Mouse (Mus musculus) embryo, embryonic 9.5 days (tissue): ENCODE data around the gene Map3k19.

ENCODE experiments used
- DNase-seq: peaks from one replicate; pipeline ENCODE4 v3.0.0-alpha.2; 2017; ENCODE audit errors: extremely low spot score

Gene Map3k19

DNA sequence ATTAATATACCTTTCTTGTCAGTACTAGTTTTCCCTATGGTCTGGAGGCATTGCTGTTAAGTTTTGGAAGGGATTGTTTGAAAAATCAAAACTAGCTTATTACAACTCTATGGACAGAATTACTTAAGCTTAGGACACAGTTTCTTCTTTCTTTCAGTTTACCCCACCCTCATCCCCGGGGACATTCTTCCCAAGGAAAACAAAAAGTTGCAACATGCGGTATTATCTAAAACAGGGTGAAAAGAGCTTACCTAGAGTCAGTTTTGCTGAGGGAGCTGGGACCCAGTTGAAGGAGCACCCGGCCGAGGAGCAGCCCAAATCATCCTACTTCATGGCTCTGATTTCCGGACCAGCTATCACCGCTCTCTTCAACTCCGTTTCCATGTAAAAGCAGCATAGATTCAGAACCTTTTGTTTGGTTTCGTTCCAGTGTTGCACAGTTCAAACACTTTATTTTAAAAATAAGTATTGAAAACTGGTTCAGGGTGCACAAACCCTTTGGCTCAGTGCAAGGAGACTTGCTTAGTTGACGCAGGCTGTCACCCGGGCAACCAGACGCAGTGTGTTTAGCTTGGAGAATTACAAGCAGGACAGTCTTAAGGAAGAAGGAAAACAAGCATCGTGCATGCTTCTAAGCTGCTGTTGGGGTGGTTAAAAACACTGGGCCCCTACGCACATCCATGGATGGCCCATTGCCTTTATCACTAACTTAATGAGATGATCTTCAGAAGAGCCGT lies at the start of gene Map3k19:
Map3k19 (minus strand) TSS at position 546 of the 737 bp plus-strand sequence.
- DNase-seq, result no peak

GRCm38 (mm10) chr1:127899401-127899800 lies 44.6 kb upstream of the Map3k19 start:
- DNase-seq, result no peak

DNA sequence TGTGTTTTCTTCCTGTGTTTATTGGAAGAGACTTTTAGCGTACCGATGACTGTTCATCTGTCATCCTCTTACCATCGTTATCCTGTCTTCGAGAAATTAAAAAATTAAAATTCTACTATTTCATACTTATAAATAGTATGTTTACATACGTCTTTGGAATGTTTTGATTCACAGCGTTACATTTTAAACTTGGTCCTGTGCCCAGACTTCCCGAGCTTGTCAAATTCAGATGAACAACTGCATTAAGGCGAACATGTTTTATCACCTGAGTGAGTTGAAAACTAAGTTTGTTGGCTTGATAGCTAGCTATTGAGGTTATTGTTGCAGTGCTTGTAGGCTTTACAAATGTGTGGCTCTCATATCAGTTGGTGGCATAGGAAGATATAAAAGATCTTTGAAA lies 14.4 kb upstream of the Map3k19 start:
- DNase-seq, result no peak

GRCm38 (mm10) chr1:127868300-127869261 lies 13.8 kb upstream of the Map3k19 start, which contains the start of gene Rab3gap1:
TSS of gene Rab3gap1 (plus strand) at chr1:127868773.
- peak; percentile 93 for DNase-seq

GRCm38 (mm10) chr1:127863806-127864205 lies 9.0 kb upstream of the Map3k19 start:
- no peak for DNase-seq

DNA sequence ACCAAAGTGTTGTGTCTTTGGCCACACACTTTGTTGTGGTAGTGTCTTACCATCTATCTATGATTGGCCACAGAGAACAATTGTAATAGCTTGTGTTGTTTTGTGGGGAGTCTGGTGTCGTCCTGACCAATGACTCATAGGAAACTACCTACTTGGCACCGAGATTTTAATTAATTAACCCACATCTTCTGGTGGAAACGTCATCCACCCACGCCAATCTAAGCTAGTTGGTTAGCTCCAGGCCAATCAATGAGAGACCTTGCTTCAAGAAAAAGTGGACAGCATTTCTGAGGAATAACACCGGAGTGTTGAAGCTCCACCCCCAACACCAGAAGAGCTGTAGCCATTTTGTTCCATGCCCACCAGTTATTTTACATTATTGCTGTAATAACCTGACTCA lies 7.1 kb upstream of the Map3k19 start:
- DNase-seq, result no peak

GRCm38 (mm10) chr1:127860492-127860891 lies 5.7 kb upstream of the Map3k19 start:
- DNase-seq, result no peak

DNA sequence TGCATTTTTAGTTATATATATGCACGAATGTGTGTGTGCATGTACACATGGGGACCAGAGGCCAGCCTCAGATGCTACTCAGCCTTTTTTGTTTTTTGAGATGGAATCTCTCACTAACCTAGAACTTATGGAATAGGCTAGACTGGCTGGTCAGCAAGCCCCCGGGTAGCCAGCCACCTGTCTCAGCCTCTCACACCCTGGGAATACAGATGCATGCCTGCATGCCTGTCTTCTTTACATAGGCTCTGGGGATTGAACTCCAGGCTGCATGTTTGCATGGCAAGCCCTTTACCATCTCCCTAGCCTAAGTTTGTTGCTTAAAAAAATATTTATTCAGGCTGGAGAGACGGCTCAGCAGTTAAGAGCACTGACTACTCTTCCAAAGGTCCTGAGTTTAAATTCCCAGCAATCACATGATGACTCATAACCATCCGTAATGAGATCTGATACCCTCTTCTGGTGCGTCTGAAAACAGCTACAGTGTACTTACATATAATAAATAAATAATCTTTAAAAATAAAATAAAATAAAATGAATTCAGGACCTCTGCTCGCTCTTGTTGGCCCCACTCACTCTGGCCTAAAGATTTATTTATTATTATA lies 5.1 kb upstream of the Map3k19 start:
- DNase-seq, result no peak

DNA sequence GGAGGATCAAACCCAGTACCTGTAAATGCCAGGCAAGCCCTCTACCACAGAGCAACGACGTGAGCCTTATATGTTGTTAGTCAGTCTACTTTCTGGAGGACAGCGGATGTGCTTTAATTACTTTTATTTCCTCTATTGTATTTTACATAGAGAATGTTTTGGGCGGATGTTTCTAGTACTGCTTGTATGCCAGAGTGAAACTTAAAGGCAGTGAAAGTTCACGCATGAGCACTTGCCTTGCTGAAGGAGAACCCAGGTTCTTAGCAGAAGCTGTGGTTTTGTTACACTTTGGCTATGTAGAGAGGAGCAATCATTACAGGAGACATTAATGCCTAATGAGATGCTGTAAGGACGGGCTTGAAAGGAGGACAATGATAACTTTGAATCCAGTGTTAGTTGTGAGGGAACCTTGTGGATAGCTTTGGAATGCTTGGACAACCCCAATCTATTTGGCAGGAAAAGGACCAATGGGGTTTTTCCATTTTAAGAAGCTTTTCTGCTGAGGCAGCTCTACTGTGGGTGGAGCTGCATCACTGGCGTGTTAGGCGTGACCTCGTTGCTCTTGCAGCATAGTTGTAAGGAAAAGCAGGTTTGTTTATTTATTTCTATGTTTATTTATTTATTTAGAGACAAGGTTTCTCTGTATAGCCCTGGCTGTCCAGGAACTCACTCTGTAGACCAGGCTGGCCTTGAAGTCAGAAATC lies 4.3 kb upstream of the Map3k19 start:
- DNase-seq, result no peak

- no peak for DNase-seq
Observed at GRCm38 (mm10) chr1:127850075-127850610, 4.7 kb downstream of the Map3k19 start.

DNA sequence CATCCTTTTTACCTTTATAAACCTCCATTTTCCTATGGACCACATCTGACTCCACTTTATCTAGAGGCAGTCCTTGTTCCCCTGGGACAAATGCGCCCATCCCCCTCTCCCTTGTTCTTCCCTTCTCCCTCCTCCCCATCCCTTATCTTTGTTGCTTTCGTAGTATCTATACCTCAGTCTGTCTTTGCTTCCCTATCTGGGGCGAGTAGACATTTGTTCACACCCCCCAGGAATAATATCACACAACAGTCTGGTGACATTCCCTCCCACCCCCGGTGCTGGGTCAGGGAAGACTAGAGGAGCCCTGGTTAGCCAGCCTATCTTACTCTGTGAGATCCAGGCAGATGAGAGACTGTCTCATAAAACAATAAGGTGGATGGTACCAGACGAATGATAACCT lies 9.4 kb downstream of the Map3k19 start:
- no peak for DNase-seq

- no peak for DNase-seq
Observed at GRCm38 (mm10) chr1:127838602-127839001, 16.2 kb downstream of the Map3k19 start.

DNA sequence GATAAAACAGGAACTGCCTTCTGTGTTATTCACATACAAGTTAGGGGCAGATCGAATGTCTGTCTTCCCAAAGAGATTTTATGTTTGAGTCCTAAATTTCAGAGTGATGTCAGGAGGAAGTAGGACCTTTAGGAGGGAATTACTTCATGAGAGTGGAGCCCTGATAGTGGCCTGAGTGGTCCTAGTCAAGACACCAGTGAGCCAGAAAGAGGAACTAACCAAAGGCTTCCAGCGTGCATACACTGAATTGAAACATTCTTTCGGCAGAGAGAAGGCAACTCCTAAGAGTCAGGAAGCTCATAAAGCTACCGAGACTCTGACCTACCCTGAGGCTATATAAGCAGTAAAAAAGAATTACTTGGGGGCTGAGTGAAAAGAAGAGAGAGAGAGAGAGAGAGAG lies 18.2 kb downstream of the Map3k19 start:
- DNase-seq, result no peak

DNA sequence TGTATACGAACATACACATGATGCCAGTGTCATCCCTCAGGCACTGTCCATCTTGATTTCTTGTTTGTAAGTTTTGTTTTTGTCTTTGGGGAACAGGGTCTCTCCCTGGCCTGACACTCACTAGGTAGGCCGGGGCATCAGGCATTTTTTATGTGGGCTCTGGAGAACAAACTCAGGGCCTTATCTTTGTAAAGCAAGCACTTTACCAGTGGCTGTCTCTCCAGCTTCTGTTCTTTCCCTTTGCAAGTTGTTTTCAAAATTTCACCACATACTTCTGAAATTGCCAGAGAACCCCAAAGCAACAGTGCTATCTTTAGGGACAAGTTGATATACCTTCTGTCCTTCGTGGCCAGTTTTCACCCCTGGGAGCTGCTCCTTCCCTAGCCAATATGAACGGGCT lies 20.6 kb downstream of the Map3k19 start:
- no peak for DNase-seq

DNA sequence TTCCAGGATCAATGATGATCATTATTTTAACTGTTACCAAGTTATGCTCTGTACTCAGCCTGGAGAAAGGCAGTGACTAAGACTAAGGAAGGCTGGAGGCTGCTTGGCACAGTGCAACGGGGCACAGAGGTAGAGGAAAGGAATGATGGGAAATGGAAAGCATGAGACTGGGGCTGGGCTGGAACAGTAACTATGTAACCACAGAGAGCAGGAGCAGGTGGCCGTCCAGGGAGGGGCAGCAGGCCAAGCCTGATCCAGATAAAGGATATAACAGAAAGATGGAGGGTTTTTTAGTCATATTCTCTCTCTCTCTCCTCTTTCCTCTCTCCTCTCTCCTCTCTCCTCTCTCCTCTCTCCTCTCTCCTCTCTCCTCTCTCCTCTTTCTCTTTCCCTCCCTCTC lies 21.1 kb downstream of the Map3k19 start:
- no peak for DNase-seq

DNA sequence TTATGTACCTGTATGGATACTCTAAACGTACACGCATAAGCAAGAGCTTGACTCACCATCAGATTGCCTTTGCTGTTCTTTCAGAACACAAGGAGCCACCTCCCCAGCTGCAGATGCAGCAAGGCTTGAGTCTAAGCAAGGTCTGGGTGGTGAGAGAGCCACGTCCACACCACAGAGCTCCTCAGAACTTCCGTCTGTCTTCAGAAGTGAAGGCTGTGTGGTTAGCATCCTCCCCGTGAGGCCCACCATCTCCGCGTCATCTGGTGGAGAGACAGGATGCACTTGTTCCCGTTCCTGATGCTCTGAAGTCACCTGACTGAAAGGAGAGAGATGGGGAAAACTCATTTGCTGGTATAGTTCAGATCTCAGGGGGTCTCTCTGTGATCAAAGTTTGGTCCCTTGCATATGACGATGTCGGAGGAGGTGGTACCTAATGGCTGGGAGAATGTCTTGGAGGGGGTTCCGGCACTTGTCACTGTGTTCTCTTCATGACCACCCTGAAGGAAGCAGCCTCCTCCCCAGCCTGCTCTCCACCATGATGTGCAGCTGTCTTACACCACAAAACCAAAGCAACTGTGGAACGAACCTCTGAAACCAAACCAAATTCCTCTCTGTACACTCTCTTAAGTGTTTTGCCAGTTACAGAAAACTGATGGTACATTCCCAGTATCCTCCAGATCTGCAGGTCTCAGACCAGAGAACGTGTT lies 24.5 kb downstream of the Map3k19 start:
- DNase-seq, result no peak

DNA sequence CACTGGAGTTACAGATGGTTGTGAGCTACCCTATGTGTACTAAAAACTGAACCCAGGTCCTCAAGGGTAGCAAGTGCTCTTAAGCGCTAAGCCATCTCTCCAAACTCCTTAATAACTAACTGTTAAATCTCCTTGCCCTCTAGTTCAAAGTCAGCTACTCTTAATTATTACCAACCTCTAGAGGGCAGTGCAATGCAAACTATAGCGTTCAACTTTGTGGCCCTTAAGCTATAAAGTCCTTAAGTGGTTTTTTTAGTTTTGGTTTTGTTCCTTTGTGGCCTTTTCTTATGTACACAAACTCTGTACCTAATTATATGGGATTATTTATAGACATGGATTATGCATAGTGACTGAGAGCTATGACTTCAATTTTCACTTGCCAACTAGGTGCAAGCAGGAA lies 27.5 kb downstream of the Map3k19 start:
- DNase-seq, result peak; percentile 25

DNA sequence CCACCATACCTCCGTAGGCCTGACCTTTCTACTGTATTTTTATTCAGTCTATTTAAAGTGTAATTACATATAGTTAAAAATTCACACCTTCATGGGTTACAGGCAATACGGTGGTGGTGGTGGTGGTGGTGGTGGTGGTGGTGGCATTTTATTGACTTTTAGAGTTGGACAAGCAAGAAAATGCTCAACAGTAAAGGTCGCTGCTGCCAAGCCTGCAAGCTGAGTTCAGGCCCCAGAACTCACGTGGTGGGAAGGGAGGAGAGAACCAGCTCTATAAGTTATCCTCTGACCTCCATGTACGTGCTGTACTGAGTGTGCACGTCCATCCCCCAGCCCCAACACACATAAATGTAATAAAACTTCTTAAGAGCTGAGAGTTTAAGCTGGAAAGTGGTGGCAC lies 38.5 kb downstream of the Map3k19 start:
- DNase-seq, result no peak

DNA sequence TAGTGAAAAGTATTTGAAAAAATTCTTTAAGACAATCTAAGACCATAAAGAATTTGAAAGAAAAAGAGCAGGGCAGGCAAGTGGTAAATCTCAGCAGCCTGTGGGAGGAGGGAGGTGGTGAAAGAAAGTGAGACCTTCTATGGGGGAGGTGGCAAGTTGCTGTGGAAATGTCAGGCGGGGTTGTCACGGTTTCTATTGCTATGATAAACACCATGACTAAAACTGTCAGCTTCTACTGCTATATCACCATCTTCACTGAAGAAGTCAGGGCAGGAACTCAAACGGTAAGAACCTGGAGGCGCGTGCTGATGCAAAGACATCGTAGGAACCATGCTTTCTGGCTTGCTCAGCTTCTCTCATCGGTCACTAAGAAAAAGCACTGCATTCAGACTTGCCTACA lies 41.9 kb downstream of the Map3k19 start:
- DNase-seq, result no peak

DNA sequence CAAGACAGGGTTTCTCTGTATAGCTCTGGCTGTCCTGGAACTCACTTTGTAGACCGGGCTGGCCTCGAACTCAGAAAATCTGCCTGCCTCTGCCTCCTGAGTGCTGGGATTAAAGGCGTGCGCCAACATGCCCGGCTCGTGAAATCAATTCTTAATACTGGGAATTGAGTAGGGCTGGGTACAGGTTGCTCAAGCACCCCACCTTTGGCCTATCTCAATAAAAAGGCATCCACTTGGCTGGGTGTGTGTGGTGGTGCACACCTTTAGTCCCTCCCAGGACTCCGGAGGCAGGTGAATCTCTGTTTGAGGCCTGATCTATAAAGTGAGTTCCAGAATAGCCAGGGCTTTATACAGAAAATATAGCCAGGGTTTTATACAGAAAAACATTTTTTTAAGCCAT lies 46.2 kb downstream of the Map3k19 start:
- no peak for DNase-seq

DNA sequence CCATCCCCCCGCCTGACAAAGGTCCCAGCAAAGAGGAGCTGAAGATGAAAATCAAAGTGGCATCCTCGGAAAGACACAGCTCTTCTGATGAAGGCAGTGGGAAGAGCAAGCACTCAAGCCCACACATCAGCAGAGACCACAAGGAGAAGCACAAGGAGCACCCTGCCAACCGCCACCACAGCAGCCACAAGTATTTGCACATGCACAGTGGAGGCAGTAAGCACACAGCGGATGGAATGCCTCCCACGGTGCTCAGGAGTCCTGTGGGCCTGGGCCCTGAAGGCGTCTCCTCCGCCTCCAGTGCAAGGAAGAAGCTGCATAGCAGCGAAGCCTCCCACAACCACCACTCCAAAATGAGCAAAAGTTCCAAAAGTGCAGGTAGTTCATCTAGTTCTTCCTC lies 51.9 kb downstream of the Map3k19 start:
- DNase-seq, result no peak
